Mouse (Mus musculus) activated CD4-positive, CD25-positive, alpha-beta regulatory T cell, adult 4 months (primary cell): ENCODE measurements around the gene Bmf. TPM values are rescaled to one million over a fixed set of nuclear protein-coding genes. Genes with fewer than 3 reads are reported as not detected.

ENCODE experiments used
- ATAC-seq: one replicate; pipeline ENCODE4 v1.8.0; 2017
- polyA plus RNA-seq, 2 experiments: library from polyadenylated mRNA; unstranded; fragments of 100-300 nt; shearing (Covaris generic); gene quantifications; one replicate each; pipeline ENCODE4 v1.2.1; 2017

The Bmf gene
- under 1 TPM; 0.18 to 0.19 TPM for polyA plus RNA-seq

DNA sequence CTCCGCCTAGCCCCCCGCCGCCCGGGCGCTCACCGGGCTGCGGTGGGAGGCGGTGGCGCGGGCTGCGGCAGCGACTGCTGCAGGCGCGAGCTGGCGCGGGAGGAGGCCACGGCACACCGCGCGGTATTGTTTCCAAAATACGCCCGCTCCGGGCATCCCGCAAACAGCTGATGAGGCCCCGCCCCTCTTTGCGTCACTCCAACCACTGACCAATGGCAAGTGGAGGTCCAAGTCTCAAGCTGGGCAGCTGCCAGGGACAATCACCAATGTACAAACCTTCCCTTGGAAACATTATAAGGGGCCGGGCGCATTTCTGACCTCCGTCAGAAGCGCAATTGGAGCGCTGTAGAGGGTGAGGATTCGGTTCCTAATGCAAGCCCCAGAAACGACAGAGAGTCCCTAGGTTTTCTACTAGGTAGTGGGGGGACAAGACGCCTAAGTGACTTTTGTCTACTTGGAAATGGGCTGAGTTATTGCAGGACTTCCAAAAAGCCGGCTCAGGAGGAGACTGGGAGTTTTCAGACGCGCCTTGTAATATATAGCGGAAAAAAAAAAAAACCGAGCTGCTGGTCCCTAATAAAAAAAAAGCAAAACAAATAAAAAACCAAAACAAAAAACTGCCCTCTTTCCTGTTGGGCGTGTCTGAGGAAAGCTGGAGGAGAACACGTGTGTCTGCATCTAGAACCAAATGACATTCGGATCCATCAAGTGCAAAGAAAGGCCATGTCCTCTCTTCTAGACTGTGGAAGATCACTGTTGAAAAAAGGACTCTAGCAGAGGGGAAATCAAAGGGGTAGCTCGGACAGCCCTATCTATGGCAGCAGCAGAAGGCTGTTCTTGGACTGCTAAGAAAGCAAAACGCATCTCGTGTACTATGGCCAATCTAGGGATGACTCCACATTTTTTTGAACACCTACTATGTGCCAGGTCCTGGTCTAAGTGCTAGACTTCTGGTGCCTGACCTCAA is at the start of gene Bmf:
Bmf (minus strand) TSS at position 181 of the 967 bp plus-strand sequence.
- ATAC-seq = no peak

DNA sequence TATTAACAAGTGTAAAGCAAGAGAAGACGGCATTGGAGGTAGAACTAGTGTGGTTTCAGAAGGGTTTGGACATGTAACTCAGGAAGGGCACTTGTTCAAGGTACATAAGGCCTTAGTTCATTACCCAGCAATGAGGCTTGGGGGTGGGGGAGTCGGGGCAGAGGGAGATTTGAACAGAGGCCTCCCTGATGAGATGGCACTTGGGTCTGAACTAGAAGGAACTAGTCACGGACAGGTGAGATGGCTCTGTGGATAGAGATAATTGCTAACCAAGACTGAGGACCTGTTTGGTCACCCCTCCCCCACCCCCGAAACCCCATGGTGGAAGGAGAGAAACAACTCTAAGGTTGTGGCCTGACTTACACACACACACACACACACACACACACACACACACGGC is 49.6 kb upstream of the Bmf start:
- ATAC-seq = no peak

DNA sequence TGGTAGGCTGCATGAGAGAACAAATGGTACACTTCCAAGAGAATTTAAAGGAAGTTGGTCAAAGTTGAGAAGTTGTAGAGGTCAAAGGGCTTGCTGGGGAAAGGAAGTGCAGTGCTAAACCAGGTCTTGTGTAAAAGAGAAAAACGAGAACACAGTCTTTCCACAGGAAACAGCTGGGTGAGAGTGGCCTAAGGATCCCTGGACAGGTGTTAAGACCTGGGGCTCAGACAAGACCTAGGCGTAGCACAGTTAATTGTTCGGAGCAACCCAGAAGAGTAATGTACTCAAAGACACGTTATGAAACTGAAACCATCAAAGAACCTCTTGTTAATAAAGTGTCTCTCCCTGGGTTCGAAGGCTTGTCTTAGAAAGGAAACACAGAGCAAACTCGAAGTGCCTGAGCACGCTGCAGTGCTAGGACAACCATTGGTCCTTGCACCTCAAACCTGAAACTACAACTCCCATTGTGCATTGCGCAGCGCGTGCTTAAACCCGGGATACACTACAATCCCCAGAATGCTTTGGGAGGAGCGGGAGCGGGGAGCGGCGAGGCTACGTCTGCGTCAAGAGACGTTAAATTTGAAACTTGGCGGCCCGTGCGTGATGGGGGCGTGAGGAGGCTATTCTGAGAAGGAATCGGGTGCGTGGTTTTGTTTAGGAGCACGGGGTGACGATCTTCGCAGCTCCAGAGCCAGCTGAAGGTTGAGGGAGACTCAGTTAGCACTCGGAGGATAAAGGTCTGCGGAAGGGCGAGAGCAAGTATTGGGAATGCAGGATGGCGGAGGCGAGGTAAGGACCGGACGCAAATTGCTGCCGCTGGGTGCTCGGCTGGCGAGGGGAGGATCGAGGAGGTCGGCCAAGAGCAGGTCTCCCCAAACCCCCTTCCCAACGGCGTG is 48.4 kb upstream of the Bmf start, which contains the start of gene Bub1b:
Bub1b (plus strand) TSS at position 539 of the 896 bp plus-strand sequence.
- ATAC-seq = peak; percentile 99

- no peak for ATAC-seq
Observed at GRCm38 (mm10) chr2:118591083-118591482, 41.6 kb upstream of the Bmf start.

- no peak for ATAC-seq
Observed at GRCm38 (mm10) chr2:118587686-118588085, 38.2 kb upstream of the Bmf start.

- no peak for ATAC-seq
Observed at GRCm38 (mm10) chr2:118586013-118586412, 36.5 kb upstream of the Bmf start.

DNA sequence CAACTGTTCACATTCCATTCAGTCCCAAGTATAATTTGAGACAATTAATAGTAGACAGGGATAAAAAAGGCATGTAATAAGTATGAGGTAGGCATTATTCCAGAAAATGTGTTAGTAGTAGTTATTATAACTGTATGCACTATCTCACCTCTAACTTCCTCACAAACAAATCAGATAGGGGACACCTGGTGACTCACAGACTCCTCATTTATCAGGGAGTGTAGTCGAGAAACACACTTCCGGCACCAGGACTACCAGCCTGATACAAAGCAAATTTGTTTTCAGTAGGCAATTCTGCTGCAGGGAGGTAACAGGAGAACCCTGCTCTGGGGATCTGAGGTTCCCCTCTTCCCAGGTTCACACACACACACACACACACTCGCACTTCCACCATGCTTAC is 23.6 kb upstream of the Bmf start:
- no peak for ATAC-seq

- ATAC-seq = no peak
Observed at GRCm38 (mm10) chr2:118572183-118572836, 22.8 kb upstream of the Bmf start.

DNA sequence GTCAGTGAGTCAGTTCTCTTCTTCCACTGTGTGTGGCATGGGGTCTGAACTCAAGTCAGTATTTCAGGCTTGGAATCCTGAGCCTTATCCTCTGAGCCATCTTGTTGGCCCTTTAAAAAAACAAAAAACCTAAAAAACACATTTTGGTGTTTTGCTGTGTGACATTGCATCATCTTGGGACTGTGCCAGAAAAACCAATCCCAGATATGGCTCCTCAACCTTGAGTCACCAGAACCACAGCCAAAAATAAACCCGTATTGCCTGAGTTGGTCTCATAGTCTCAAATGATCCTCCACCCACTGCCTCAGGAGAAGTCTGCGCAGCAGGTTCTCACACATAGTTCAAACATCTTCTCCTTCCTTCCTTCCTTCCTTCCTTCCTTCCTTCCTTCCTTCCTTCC is 21.5 kb upstream of the Bmf start:
- no peak for ATAC-seq

DNA sequence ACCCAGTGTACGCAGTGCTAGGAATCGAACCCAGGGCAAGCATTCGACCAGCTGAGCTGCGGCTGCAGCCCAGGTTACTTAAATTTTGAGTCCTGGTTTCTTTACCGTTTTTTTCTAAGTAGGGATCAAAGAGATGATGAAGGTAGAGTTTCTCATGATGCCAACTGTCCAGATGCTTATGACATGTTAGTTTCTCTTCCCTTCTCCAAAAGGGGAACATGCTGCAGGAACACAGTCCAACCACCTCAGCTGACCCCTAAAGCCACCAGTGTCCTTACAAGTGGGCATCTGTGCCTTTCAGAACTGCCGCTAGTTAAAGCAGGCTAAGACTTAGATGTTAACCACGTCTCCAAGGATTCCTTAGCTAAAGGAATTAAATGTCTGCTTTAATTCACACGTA is 17.7 kb upstream of the Bmf start:
- ATAC-seq = no peak

- no peak for ATAC-seq
Observed at GRCm38 (mm10) chr2:118562431-118562830, 12.9 kb upstream of the Bmf start.

DNA sequence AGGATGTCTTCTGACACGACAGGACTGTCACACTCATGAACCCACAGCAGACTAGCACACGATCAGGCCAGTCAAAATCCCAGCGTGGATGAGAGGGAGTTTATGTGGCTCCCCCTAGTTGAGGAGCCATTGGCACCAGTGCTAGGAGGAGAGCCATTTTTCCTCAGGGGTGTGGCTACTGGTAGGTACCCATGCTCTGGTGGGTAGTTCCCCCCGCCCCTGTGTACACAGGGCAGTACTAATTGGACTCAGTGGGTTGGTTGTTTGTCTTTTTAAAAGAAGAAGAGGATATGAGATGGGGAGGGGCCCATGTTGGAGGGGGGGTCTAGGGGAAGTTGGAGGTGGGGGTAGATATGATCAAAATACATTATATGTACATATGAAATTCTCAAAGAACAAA is 12.5 kb upstream of the Bmf start:
- ATAC-seq = no peak

DNA sequence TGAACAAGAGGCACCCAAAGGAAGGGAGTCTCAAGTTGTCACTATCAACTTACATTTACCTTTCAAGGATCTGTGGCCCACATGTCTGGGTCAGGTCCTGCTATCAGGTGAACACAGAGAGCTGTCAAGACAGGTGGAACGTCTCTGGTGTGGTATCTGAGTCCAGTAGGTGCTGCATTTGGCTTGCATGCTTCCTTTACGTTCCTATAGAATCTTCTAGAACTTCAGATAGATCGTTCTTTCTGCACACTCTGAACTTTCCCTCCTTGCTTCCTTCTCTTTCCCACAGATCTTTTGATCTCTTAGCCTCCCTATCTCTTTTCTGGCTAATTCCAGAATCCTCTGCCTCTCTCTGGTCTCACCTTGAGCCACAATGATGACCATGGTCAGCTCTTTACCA is 8.9 kb upstream of the Bmf start:
- no peak for ATAC-seq

DNA sequence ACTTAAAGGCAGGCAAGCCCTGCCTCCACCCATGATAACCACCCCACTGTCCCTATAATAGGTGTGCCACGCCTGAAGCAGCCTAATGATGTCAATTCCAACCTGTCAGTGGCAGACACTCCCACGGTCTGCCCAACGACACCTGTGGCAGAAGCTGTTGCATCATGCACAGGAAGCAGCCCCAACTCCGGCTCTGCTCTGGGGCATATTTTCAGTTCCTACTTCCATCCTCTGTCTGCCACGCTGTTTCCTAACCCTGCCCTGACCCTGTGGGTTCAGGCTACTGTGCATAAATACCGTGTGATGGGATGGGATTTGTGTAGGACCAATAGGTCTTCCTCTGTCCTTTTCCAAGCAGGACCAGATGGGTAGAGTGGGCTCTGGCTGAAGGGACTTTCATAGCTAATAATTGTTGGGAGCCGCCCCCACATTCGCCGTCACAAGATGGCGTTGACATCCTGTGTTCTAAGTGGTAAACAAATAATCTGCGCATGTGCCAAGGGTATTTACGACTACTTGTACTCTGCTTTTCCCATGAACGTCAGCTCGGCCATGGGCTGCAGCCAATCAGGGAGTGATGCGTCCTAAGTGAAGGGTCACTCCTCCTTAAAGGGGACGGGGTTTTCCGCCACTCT is 5.0 kb upstream of the Bmf start:
- ATAC-seq = peak; percentile 86

DNA sequence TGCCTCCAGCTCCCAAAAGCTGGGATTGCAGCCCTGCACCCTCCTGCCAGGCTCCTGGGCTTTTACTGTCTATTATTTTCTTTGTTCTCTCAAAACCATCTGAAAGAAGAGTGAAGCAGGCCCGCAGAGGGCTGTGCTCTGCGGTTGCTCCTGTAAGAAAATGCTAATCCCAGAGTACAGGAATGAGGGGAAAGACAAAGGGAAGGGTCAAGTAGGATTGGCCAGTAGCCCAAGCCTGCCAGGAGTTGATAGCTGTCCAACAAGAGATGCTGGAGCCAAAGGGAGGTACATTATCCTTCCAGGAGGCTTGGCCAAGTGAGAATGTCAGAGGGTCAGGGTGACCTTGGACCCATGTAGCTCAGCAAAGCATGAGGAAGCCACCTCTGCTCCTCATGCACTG is 2.1 kb upstream of the Bmf start:
- no peak for ATAC-seq

DNA sequence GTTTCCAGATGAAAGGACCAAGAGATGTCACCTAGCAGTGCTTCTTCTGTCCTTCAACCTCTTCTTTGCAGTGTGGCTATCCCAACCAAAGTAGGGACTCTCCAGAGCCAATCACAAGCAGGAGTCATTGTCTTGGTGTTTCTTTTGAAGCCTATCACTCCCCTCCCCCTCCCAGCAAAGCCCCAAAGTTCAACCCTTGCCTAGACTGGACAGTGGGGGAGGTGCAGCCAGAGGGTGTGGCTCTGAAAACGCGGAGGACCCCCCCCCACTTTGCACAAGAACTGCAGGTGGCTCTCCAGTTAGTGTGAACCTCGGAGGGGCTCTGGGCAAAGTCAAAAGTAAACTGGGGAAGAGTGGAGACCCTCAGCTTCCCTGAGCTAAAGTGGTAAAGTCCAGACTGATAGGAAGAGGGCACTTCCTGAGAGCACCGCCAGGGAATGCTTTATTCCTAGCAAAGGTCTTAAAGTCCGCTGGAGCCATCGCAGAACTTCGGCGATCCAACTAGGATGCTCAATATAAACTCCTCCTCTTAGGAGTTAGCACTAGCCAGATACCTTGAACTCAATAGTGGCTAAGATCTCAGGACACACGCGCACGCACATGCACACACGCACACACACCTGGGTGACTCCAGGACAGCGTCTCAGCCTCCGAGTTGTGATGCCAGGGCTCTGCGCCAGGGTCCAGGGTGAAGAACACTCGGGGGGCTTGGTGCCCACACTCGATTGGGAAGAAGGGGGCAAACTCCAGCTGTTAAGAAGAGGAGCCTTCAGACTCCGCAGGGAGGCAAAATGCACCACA is 866 bp downstream of the Bmf start:
- no peak for ATAC-seq

GRCm38 (mm10) chr2:118547541-118548016 is 1.9 kb downstream of the Bmf start:
- no peak for ATAC-seq

DNA sequence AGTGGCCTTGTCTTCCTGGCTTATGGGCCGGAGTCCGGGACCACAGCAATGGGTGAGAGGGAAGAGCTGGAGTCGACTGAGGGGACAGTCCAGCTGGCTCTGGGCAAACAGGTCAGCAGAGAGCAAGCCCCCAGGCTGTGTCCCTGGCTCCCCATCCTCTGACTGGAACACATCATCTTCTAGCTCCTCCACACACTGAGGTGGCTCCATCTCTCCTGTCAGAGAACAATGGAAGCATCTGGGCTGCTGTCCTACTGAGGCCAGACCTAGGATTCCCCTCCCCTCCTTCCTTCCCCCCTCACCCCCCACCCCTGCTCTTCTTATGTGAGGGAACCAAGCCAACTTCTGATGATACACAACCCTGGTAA is 2.7 kb downstream of the Bmf start:
- ATAC-seq = no peak

- peak; percentile 61 for ATAC-seq
Observed at GRCm38 (mm10) chr2:118546104-118546797, 3.2 kb downstream of the Bmf start.

DNA sequence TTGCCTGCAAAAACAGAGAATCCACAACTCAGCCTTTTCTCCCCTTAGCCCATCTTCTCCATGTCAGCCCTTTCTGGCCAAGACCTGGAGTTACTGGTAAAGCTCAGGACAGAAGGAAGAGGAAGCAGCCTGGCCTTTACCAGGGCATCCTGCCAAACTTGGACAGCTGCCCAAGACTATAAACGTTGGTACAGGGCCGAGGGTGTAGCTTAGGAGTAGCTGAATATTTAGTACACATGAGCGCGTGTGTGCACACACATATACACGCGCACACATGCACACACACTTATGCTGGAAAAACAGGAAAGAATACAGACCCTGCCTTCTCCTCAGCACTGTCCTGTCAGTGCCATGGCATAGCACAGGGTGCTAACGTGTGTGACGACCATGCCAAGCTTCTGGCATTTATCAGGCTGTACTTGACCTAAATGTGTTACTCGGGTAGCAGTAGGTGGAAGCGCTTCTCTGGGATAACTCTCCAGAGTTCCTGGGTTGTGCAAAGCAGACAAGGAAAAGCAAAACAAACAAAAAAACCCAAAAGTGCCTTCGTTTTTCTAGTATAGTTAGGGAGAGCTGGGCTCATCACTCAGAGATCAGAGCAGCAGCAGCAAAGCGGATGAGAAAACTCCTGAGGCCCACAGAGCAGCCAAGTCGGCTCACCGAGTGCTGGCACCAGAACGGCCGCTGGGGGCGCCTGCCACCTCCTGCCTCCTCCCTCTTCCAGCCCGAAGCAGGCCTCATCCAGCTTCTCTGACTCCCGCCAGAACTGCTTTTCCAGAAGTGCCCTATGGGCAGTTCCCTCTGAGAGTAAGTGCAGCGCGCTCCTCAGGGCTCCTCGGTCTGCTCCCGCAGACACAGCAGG is 4.0 kb downstream of the Bmf start:
- no peak for ATAC-seq
